Mouse (Mus musculus): Measurements from ENCODE around the gene Tmem39b.
"Not testable (repeated sequence)": the region's sequence is repeated elsewhere in the genome, so short reads cannot be mapped to it uniquely, and the experiment has no call there.

Gene Tmem39b

DNA sequence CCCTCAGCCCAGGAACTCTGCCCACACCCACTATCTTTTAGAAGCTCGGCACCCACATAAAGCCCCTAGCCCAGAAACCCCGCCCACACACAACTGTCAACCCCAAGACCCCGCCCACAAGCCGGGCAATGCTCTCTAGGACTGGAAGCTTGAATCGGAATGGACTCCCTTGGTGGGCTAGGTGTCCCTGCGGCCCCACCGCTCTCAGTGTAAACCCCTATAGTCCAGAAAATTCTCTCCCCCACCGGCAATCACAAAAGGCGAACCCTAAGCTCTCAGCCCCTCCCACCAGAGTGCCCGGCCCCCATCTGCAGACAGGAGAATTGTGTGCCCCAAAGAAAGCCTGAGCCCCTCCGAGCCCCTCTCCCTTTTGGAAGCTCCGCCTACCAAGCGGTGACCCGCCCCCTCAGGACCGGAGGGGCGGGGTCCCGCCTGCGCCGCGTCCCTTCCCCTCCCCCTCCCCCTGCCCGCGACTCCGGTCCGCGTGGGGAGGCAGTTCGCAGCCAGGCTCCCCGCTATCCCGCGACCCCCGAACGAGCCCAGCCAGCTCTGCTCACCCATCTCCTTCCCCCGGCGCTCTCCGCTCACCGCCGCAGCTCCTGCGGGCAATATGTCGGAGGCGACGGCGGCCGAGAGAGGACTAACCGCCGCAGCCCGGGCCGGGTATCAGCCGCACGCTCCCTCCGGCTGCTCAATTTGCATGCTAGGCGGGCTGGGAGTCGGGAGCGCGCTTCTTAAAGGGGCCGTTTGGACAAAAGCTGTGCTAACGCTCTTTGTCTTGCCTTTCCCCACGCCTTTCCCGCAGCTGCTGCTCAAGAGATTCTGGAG lies at the start of gene Tmem39b:
Gene Tmem39b, minus strand, starts transcription at position 681 of the 828 bp plus-strand sequence.
- peak; percentile 91 to 93 for DNase-seq (ENCODE audit: low spot score in 2 of 2)

DNA sequence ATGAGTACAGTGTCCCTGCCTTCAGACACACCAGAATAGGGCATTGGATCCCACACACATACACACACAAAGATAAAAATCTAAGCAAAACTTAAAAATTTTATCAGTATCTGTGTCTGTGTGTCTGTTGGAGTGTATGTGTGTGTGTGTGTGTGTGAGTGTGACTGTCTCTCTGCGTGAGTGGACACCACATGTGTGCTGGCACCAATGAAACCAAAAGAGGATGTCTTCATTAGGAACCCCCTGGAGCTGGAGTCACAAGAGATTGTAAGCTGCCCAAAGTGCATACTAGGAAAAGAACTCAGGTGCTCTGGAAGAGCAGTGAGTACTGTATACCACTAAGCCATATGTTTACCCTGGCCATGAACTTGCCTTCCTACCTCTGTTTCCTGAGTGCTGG lies 49.5 kb upstream of the Tmem39b start:
- no peak for DNase-seq (ENCODE audit: low spot score in 2 of 2)

DNA sequence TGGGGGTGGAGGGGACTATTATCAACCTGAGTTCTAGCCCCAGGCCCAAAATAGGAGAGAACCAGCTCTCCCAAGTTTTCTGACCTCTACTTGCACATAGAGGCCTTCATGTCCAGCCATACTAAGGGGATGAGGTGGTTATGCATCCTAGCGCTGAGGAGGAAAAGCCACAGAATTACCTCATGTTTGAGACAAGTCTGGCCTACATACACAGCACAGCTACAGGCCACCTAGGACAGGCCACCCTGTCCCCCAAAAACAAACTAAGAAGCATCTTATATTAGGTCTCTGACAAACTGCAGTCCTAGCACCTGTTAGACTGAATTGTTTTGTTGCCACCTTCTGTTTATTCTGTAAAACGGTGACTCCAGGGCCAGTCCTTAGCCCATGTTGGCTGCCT lies 46.9 kb upstream of the Tmem39b start:
- no peak for DNase-seq (ENCODE audit: low spot score in 2 of 2)

DNA sequence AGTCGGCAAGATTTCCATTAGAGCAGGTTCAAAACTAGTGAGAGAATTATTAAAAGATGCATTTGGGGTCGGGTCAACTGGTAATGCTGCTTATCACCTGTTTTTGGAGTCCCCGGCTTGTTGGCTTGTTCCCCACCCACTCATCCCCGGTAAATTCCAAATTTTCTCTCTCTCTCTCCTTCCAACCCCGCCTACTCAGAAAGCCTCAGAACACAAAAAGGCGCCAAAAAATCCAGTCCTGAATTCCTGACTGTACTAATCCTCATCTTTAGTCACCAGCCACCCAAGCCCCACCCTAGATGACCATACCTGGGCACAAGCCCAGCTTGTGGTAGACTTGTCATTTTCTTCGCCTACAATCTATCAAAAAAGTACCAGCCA lies 46.4 kb upstream of the Tmem39b start:
- peak in 1 of 2 experiments; percentile 13 for DNase-seq (ENCODE audit: low spot score in 2 of 2)

DNA sequence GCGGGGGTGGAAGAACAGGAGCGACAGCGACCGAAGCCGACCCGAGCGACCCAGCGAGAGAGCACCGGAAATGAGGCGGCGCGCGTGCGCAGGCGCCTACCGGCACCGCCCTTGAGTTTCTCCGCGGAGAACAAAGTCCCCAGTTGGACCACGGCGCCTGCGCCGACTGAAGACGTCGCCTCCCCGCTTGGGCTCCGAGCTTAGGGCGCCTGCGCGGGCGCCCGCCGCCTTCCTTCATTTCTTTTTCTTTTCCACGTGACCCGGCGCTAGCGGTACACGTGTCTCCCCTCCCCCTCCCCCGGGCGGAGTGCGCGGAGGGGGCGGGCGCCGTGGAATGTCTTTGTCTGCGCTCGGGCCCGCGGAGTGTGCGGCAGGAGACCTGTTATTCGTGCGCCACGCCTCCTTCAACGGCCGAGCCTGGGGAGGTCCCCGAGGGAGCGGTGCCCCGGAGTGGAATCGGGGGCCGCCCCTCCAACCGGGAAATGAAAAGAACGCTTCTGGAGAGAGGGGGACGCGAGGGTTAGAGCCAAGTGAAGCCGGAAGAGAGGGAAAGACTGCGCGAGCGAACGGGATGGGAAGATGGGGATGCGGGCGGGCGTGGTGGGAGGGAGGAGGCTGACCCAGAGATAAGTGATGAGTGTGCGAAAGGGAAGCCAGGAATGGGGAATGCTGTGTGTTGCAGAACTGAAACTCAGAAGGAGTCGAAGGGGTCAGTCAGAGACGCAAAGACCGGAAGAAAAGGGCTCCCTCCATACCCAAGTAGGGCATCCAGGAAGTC lies 45.8 kb upstream of the Tmem39b start, which contains the start of gene Khdrbs1:
Gene Khdrbs1, minus strand, starts transcription at position 72 of the 778 bp plus-strand sequence.
- peak; percentile 94 to 95 for DNase-seq (ENCODE audit: low spot score in 2 of 2)

DNA sequence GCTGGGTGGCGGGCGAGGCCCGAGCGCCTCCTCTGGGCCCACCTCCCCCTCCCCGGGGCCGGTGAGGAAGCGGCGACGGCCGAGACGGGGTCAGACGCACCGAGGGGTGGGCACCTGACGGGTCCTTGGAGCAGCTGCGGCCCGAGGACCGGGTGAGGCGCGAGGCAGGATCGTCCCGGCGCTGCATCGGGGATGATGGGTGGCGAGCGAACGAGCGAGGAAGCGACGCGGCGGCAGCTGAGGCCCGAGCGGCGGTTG lies 45.3 kb upstream of the Tmem39b start:
- DNase-seq (ENCODE audit: low spot score in 2 of 2): no peak

DNA sequence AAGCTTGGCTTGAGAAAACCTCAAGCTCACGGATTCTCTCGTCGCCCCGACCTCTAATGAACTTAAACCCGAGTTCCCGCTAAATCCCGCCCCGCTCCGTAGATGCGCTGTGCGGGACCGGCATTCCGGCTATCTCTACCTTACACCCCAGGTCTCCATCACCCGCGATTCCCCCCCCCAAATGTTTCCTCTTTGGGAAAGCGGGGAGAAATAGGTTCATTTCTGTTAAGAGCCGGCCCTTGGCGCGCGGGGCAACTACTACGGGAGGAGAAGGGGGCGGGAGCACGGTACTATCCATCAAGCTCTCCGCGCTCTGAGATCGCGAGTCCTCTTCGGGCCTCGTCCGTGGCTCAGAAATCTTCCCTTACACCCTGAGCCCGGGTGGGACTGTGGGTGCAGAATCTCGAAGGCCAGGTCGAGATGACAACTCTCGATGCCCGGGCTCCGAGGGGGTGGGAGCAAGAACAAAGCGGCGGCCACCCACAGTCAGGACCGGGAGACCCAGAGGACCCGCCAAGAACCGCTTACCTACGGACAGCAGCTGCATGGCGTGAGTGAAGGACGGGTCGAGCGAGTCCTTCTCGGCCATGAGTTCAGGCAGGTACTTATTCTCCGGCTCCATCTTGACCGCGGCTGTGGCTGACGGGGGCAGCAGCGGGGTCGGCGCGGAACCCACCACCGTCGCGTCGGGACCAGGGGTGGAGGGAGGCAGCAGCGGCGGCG lies 44.8 kb upstream of the Tmem39b start:
- DNase-seq (ENCODE audit: low spot score in 2 of 2): peak; percentile 45 to 50

DNA sequence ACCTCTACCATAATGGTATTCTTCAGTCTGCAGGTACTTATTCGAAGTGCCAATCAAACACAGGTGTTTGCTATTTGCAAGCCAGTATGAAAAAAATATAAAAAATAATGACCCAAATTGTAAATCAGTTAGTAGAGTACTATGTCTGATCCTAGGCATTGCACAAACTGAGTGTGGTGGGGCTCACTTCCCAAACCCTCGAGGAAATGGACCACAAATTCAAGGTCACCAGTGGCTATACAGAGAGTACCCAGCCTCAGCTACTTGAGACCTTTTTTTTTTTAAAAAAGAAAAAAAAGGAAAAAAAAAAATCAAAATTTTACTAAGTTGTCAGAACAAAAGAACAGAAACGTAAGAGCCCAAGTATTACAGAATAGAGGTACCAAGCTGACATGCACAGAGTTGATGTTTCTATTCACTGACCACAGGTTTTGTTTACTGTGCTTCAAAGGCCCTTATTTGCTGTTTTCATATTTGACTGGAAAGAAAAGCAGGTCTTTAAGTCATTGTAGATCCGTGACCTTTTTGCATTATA lies 42.5 kb upstream of the Tmem39b start:
- no peak for DNase-seq (ENCODE audit: low spot score in 2 of 2)

DNA sequence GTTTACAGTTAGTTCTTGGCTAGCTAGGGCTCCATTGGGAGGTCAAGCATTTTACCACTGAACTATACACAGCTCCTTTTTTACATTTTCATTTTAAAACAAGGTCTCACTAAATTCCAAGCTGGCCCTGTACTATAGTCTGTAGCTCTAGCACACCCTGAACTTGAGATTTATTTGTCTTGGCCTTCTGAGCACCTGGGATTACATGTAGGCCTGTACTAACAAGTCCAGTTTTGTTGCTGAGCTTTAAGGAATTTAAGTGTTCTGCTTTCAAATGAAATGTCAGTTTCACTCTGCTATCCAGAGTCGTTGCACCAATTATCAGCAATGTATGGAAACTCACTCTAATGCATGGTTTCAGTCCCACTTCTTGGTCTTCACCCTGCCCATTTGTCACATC lies 39.5 kb upstream of the Tmem39b start:
- DNase-seq (ENCODE audit: low spot score in 2 of 2): no peak

DNA sequence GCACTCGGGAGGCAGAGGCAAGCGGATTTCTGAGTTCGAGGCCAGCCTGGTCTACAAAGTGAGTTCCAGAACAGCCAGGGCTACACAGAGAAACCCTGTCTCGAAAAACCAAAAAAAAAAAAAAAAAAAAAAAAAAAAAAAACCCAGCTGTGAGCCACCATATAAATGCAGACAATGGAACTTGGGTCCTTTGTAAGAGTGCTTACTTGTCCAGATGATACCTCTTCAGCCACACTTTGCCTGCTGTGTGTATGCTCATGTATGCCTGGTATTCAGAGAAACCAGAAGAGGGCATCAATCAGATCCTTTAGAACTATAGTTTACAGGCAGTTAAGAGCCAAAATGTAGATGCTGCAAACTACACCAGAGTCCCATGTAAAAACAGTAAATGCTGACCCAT lies 38.8 kb upstream of the Tmem39b start:
- not testable (repeated sequence) for DNase-seq (ENCODE audit: low spot score in 2 of 2)

DNA sequence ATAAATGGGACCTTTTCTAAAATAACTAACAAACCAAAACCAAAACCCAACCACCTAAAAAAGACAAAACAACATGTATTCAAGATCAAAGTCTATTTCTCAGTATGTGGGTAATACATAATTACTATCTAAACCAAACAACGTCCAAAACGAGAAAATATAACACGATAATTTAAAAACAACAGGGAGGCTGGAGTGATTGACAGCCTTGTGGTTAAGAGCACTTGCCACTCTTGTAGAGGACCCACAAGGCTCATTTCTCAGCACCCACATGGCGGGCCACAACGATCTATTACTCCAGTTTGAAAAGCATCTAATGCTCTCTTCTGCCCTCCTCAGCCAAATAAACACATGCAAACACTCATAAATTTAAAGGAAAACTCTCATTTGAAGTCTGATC lies 34.8 kb upstream of the Tmem39b start:
- DNase-seq (ENCODE audit: low spot score in 2 of 2): no peak

DNA sequence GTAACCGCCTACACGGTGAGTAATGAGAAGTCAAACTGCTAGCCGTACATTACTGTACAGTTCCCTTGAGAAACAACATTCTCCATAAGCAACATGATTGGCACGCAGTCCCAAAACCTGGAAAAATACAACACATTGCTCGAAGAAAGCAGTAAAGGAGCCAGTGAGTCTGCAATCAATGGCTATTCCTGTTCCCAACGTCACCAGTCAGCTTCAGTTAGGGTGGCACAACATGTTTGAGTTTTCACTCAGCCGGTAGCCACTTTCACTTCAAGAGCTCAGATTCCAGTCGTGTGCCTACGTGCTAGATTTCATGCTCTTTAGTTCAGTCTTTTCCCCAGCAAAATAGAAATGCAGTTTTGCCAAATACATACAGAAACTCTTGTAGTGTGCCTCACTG lies 19.7 kb upstream of the Tmem39b start:
- DNase-seq (ENCODE audit: low spot score in 2 of 2): peak in 1 of 2 experiments; percentile 44

DNA sequence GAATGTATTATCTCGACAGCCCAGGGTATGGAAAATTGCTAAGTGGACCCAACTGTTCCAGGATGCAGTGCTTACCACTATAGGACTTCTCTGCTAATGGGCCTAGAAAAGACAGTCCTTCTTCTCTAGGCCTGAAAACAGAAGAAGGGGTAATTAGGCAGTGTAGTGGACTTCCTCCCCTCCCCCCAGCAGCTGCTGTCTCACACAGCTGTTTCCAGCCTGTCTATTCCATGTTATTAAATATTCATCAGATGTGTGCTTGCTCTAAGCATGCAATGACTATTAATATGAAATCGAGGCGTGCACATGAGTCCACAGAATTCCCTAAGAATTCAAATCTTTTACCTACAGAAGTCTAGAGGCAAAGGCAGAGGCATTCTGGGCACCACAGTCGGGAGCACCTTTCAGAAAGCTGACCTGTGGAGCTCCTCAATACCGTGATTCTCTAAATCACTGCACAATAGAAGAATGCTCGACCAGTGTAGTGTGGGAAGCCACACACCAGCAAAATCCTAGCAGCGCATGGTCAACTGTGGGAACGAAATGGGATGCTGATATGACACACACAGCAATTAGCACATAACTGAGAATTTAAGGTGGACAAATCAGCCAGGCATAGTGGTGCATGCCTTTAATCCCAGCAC lies 13.0 kb upstream of the Tmem39b start:
- no peak for DNase-seq (ENCODE audit: low spot score in 2 of 2)

DNA sequence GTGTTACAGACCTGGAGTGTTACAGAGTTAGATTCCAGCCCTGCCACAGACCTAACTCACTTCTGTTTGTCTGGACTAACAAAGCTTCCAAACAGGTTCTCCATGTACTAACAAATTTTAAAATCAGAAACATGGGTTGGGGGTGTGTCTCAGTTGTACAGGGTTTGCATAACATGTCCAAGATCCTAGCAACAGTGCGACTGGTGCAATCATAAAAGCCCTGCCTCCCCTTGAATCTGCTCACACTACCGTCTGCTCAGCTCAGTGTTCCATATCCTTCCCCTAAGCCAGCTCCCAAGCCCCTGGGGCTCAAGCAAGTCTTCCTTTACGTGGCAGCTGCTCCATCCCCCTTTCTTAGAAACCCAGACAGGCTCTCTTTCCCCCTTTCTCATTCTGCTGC lies 10.1 kb upstream of the Tmem39b start:
- no peak for DNase-seq (ENCODE audit: low spot score in 2 of 2)

DNA sequence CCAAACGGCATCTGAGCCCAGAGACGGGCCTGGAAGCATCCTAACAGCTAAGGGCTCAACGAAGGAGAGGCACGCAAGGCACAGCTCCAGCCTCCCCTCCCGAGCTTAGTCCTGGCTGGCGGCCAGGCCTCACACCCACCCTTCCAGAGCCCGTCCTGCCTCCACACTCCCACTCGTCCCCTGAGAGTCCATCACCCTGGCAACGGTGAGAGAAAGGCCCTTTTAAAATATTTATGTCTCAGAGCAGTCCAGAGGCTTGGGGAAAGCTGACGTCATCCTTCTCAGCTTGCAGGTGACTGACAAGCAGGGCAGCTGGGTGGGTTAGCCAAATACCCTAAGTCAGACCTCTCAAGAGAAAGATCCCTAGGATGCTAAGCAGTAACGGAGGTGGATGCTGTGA lies 5.8 kb upstream of the Tmem39b start:
- DNase-seq (ENCODE audit: low spot score in 2 of 2): peak; percentile 81 to 87

DNA sequence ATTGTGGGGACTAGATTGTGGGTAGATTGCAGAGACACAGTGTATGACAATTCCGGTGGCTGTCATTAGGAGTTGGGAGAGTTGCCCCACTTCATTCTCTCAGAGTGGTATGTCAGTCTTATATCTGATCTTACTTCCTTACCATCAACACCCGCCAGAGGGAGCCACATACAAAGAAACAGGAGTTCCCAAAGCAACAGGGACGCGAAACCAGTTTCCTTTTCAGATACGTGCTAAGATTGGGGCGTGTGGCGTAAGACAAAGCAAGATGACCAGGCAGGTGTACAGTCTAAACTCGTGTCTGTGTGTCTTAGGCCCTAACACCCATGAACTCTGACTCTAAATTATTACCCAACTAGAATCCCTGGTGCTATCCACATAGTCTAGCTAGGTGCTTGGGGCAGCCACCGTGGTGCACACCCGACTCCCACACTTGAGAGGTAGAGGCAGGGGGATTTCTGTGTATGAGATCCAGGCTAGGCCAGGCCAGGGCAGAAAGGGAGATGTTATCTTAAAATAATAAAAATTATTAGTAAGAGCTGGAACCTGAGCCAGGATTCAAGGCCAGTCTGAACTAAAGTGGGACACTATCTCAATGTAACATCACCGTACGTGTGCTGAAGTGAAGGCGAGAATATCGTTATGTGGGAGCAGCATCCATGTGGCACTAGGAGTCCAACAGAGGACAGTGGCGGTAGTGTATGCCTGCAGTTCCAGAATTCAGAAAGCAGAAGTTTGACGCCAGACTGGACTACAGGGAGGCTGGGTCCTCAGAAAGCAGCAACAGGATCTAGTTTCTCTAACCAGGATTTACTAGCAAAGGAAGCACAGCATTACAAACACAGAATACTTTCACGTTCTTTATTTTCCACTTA lies 5.1 kb upstream of the Tmem39b start:
- peak; percentile 96 for DNase-seq (ENCODE audit: low spot score in 2 of 2)

DNA sequence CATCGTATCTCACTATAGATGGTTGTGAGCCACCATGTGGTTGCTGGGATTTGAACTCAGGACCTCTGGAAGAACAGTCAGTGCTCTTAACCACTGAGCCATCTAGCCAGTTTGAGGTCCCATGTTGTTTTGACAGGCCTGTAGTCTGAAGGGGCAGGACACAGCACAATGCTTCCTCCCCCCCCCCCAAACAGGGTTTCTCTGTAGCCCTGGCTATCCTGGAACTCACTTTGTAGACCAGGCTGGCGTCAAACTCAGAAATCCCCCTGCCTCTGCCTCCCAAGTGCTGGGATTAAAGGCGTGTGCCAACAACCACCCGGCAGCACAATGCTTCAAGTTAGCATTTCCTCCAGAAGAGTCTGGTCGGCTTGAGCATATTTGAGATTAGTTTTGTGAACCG lies 4.0 kb upstream of the Tmem39b start:
- not testable (repeated sequence) for DNase-seq (ENCODE audit: low spot score in 2 of 2)

DNA sequence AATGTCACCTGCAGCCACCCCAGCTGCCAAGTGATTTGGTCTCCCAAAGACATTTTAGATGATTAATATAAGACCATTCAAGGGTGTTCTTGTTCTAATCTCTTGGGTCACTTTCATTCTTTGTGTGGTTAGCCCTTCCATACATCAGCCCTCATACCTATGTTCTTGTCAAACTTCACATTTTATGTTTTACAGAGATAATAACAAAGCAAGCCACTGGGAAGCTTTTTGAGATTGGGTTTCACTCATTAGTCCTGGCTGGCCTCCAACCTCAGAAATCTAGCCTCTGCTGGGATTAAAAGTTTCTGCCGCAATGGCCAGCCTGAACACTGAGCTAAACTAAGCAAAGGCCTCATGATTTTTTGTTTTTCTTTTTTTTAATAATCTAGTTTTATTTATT lies 3.6 kb upstream of the Tmem39b start:
- DNase-seq (ENCODE audit: low spot score in 2 of 2): no peak

DNA sequence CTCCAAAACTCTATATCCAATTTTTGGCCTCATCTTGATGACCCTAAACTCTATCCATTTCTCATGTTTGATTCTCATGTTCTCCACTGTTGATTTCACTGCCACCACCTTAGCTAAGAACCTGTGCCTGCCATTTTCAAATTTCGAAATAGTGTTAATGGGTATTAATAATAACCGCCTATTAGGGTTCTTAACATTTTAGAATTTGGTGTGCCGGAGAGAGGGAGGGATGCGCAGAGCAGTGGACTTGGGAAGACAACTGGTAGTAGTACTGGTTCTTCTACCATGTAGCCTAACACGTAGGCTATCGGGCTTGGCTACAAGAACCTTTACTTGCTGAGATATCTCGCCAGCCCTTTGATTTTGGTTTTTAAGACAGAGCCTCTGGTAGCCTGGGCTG lies 553 bp upstream of the Tmem39b start:
- no peak for DNase-seq (ENCODE audit: low spot score in 2 of 2)

DNA sequence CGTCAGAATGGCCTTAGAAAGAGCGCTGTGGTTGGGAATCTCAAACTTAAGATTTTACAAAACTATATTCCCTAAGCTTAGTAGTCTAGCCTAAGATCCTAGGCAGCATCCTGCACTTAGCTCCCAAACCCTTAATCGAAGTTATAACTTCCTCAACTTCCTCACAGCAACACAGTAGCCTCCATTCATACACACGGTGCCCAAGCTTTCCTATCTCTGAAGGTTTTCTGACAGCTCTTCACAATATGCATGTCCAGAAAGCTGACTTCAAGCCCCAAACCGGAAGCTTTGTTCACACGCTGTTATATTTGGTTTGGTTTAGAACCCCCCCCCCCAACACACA lies 852 bp downstream of the Tmem39b start:
- DNase-seq (ENCODE audit: low spot score in 2 of 2): no peak

DNA sequence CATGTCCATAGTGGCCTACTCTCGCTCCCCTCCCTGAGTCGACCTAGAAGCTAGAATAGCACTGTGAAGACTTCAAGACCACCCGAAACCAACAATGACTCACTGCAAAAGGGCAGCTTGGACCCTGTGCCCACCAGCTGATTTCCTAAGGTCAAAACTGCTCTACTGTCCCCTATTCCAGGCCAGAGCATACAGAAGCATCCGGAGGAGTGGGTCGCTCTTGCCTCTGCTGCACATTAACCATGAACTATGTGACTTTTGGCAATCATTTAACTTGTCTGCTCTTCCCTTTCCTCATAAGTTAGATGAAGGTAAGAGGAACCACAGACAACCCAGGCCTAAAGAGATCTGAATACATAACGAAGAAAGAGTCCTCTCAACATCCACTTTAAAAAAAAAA lies 12.1 kb downstream of the Tmem39b start:
- DNase-seq (ENCODE audit: low spot score in 2 of 2): no peak
